31 mouse cellular contexts compared by ENCODE assay signal in genomic region chr8:75318526-75318925, GRCm38 (mm10).
"Had no signal": no experiment of that assay in that cellular context is flagged by ENCODE, and none has a peak within 500 bp of the region (broad histone marks: within the 10 kb centered on the region; RNA-seq: fewer than 3 reads in every experiment).

No protein-coding gene starts in this region.

- H3K9ac ChIP-seq: limb, embryonic 12.5 days; limb, embryonic 13.5 days; limb, embryonic 15.5 days; liver, embryonic 12.5 days; liver, embryonic 13.5 days; liver, embryonic 14.5 days; liver, embryonic 15.5 days; lung, embryonic 14.5 days; lung, embryonic 15.5 days; midbrain, embryonic 12.5 days; midbrain, embryonic 13.5 days; midbrain, embryonic 15.5 days; neural tube, embryonic 12.5 days had no signal

- H3K9me3 ChIP-seq: limb, embryonic 10.5 days; limb, embryonic 12.5 days; limb, embryonic 13.5 days; limb, embryonic 15.5 days; liver, embryonic 12.5 days; liver, embryonic 13.5 days; liver, embryonic 15.5 days; lung, embryonic 15.5 days; megakaryocyte, embryonic 14.5 days; midbrain, embryonic 10.5 days; midbrain, embryonic 12.5 days; midbrain, embryonic 13.5 days; midbrain, embryonic 15.5 days; neural tube, embryonic 12.5 days had no signal

- H3K36me3 ChIP-seq: limb, embryonic 10.5 days; limb, embryonic 12.5 days; limb, embryonic 13.5 days; limb, embryonic 15.5 days; liver, embryonic 12.5 days; liver, embryonic 13.5 days; liver, embryonic 15.5 days; lung, embryonic 15.5 days; midbrain, embryonic 10.5 days; midbrain, embryonic 12.5 days; midbrain, embryonic 13.5 days; midbrain, embryonic 15.5 days; neural tube, embryonic 12.5 days had no signal

- H3K27ac ChIP-seq: limb, embryonic 10.5 days; limb, embryonic 12.5 days; limb, embryonic 13.5 days; limb, embryonic 15.5 days; liver, embryonic 12.5 days; liver, embryonic 13.5 days; liver, embryonic 14.5 days; liver, embryonic 15.5 days; lung, embryonic 15.5 days; macrophage; midbrain, embryonic 10.5 days; midbrain, embryonic 12.5 days; midbrain, embryonic 13.5 days; midbrain, embryonic 15.5 days; neural tube, embryonic 12.5 days had no signal

- DNase-seq: left cerebral cortex, postnatal 4 days; liver; liver, embryonic 13.5 days; lung, adult 18-20 months; lung, adult 2 months; lung, embryonic 14.5 days; lung, postnatal 10 days; lung, postnatal 14 days; lung, postnatal 36 days; lung, postnatal 4 days; midbrain, embryonic 14.5 days had no signal

- H3K27me3 ChIP-seq: limb, embryonic 12.5 days; limb, embryonic 13.5 days; limb, embryonic 15.5 days; liver, embryonic 12.5 days; liver, embryonic 13.5 days; liver, embryonic 15.5 days; lung, embryonic 15.5 days; megakaryocyte, embryonic 14.5 days; midbrain, embryonic 12.5 days; midbrain, embryonic 13.5 days; midbrain, embryonic 15.5 days; neural tube, embryonic 12.5 days had no signal

- H3K4me2 ChIP-seq: limb, embryonic 12.5 days; limb, embryonic 13.5 days; limb, embryonic 15.5 days; liver, embryonic 11.5 days; liver, embryonic 12.5 days; liver, embryonic 13.5 days; liver, embryonic 15.5 days; lung, embryonic 14.5 days; lung, embryonic 15.5 days; midbrain, embryonic 11.5 days; midbrain, embryonic 12.5 days; midbrain, embryonic 13.5 days; midbrain, embryonic 15.5 days; neural tube, embryonic 12.5 days had no signal

- H3K4me1 ChIP-seq: limb, embryonic 10.5 days; limb, embryonic 12.5 days; limb, embryonic 15.5 days; liver, embryonic 12.5 days; liver, embryonic 13.5 days; liver, embryonic 15.5 days; lung, embryonic 15.5 days; megakaryocyte, embryonic 14.5 days; midbrain, embryonic 10.5 days; midbrain, embryonic 12.5 days; midbrain, embryonic 13.5 days; midbrain, embryonic 15.5 days; neural tube, embryonic 12.5 days had no signal

- ATAC-seq: liver, embryonic 12.5 days; lung, postnatal 0 days; midbrain, embryonic 13.5 days; midbrain, embryonic 15.5 days; midbrain, embryonic 16.5 days had no signal

- H3K4me3 ChIP-seq: limb, embryonic 10.5 days; limb, embryonic 12.5 days; limb, embryonic 13.5 days; limb, embryonic 15.5 days; liver, embryonic 12.5 days; liver, embryonic 13.5 days; liver, embryonic 15.5 days; lung, embryonic 15.5 days; megakaryocyte, embryonic 14.5 days; midbrain, embryonic 10.5 days; midbrain, embryonic 12.5 days; midbrain, embryonic 13.5 days; midbrain, embryonic 15.5 days; myocyte; neural tube, embryonic 12.5 days had no signal
